Mouse (Mus musculus): Measurements from ENCODE around the gene Ak9.

DNA sequence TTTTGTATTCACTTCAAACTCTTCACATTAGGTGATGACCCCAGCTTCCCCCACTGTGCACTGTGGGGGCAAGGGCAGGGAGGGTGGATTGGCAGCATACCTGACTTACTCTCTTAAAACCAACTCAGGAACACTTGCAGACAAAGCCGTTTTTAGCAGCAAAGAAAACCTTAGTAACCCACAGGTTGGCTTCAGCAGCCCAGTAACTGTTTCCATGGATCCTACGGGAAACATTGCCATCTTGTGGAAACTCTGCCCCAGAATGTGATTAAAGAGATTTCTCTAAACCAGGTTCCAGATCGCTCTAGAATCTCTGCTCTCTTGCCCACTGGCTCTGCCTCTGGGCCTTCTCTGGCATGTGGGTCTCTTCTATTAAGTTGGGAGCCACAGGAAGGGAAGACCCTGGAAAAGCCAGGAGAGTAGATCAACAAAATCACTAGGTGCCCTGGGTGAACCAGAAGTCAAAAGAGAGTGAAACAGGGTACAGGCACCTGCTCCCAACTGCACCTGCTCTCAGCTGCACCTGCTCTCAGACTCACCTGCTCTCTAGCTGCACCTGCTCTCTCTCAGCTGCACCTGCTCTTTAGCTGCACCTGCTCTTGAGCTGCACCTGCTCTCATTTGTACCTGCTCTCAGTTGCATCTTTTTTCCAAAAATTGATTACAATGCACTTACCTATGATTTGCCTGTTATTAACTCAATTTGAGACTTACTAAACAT is 100.3 kb downstream of the Ak9 start:
- TF ChIP-seq POLR2A (IDR thresholded peaks at IDR 0.05; ENCODE audit: borderline replicate concordance, control insufficient read depth, low read depth, low read length) = no peak
- no peak for TF ChIP-seq CTCF (IDR thresholded peaks at IDR 0.05; ENCODE audit: control insufficient read depth, insufficient read depth, low read length)

Data from bone marrow, adult 2 months (tissue).